Mouse (Mus musculus) small intestine, adult 2 months (tissue): ENCODE data around the gene Mcm10. TPM values are rescaled to one million over a fixed set of nuclear protein-coding genes. Genes with fewer than 3 reads are reported as not detected.
"Not testable (repeated sequence)": the region's sequence is repeated elsewhere in the genome, so short reads cannot be mapped to it uniquely, and the experiment has no call there.

Experiments used
- H3K27ac ChIP-seq: fragments of 200-500 bp; 2 replicates; pipeline ENCODE4 v1.5.1; 2012; ENCODE audit warnings: low read depth, low read length, control low read depth, inconsistent platforms; ENCODE audit not compliant: insufficient read depth
- H3K27me3 ChIP-seq: fragments of 200-500 bp; 2 replicates; pipeline ENCODE4 v1.6.1; 2012; ENCODE audit warnings: mild to moderate bottlenecking, moderate library complexity, low read length, inconsistent platforms; ENCODE audit not compliant: control insufficient read depth, insufficient read depth
- H3K36me3 ChIP-seq: fragments of 200-500 bp; 2 replicates; pipeline ENCODE4 v1.6.1; 2012; ENCODE audit warnings: mild to moderate bottlenecking, low read length, control low read depth, inconsistent platforms; ENCODE audit not compliant: control insufficient read depth, insufficient read depth
- H3K4me1 ChIP-seq: fragments of 200-500 bp; 2 replicates; pipeline ENCODE4 v1.6.1; 2012; ENCODE audit warnings: low read length, inconsistent platforms, mixed read lengths; ENCODE audit not compliant: control insufficient read depth, insufficient read depth, insufficient read length
- H3K4me3 ChIP-seq: fragments of 200-500 bp; 2 replicates; pipeline ENCODE4 v1.5.1; 2012; ENCODE audit warnings: low read depth, mild to moderate bottlenecking, control low read depth, inconsistent platforms, low read length, moderate library complexity
- CTCF ChIP-seq: fragments of 200-500 bp; IDR thresholded peaks from 2 replicates; pipeline ENCODE4 v1.5.1; 2012; ENCODE audit warnings: low read depth, mild to moderate bottlenecking, control low read depth, inconsistent platforms, low read length, moderate library complexity, mixed read lengths; ENCODE audit not compliant: insufficient replicate concordance, insufficient read length; ENCODE audit errors: extremely low read depth
- POLR2A ChIP-seq: fragments of 200-500 bp; IDR thresholded peaks from 2 replicates; pipeline ENCODE4 v1.6.1; 2012; ENCODE audit warnings: low read depth, mild to moderate bottlenecking, control low read depth, inconsistent platforms, low read length, moderate library complexity
- WGBS: fragments of 180-500 bp; shearing (Covaris S2); methylation state at CpG from one replicate; pipeline ENCODE4 v1.1.7; 2018; 5-methylcytosine and 5-hydroxymethylcytosine counted together
- polyA plus RNA-seq: library from polyadenylated mRNA; depleted of rRNA; stranded (reverse); fragments of >200 nt; gene quantifications from 2 replicates; pipeline ENCODE4 v1.2.3, GENCODE M21; 2012; rRNA removed

Mcm10 gene
- polyA plus RNA-seq, 1 experiment, result 9.1 TPM

DNA sequence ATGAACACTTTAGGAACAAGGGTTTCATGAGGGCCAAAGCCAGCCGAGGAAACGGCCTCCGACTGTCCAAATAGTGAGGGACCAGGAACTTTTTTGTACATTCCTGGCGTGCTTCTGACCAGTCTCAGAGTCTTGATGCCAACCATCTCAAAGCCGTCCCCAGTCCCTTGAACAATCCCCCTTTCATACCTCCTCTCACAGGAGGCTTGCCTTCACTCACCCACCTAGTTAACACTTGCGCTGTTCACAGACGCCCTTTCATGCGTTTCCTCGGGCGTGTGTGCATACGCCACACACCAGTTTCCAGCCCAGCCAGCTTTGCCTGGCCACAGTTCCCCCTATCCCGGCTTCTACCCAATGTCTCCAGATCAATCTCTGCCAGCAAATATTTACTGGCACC lies 54.6 kb downstream of the Mcm10 start:
- Histone ChIP-seq H3K36me3 (no peaks in the 10 kb centered on the region), H3K4me3 (no peak overlapping the region), H3K27me3 (no peaks in the 10 kb centered on the region), H3K4me1 (peaks cover 4% of the 10 kb centered on the region; the same call in 1 of the 2 replicates), H3K27ac (no peak overlapping the region)
- TF ChIP-seq CTCF (no peak), POLR2A (no peak)
- 80% methylated on average over 12 of the region's 12 CpGs for WGBS

DNA sequence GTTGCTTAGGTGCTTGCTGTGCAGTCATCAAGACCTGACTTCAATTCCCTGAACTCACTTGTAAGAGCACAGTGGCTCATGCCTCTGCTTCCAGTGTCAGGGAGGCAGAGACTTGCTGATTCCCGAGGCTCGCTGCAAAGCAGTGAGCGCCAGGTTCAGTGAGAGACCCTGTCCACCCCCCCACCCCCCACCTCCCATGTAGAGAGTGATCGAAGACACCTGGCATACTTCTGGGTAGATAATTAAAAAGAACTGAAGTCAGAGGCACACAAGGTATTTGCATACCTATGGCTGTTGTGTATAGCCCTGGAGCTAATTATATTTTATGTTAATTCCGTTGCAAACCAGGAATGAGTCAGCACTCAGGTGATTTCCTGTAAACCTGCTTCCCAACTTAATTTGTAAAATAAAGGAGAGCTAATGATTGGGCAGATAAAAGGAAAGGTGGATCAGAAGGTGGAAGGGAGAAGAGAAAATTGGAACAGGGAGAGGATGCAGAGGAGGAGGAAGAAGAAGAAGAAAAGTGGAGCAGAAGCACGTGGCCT lies 58.3 kb downstream of the Mcm10 start:
- H3K36me3 ChIP-seq, result no peaks in the 10 kb centered on the region
- no peak overlapping the region for H3K27ac ChIP-seq
- 81% methylated on average over 6 of the region's 6 CpGs for WGBS
- TF ChIP-seq CTCF, result no peak
- no peak for TF ChIP-seq POLR2A
- H3K27me3 ChIP-seq, result no peaks in the 10 kb centered on the region
- peaks cover 2% of the 10 kb centered on the region; the same call in 1 of the 2 replicates for H3K4me1 ChIP-seq
- no peak overlapping the region for H3K4me3 ChIP-seq

DNA sequence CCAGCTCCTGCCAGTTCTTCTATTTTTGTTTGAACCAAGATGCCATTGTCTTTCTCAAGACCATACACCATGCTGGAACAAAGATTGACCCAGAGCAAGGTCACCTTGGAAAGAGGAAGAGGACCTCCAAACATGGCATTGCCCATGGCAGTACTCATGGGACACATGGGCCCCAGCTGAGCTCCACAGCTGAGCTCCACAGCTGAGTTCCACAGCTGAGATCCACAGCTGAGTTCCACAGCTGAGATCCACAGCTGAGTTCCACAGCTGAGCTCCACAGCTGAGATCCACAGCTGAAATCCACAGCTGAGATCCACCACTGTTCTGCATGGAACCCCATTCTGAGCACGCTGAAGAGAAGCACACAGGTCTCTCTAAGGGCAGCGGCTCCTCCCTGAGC lies 61.6 kb downstream of the Mcm10 start:
- TF ChIP-seq CTCF (no peak), POLR2A (no peak)
- Histone ChIP-seq H3K36me3 (no peaks in the 10 kb centered on the region), H3K4me3 (no peak overlapping the region), H3K27ac (no peak overlapping the region), H3K27me3 (no peaks in the 10 kb centered on the region), H3K4me1 (peaks cover 2% of the 10 kb centered on the region; the same call in 1 of the 2 replicates)
- 97% methylated on average over 2 of the region's 2 CpGs for WGBS

DNA sequence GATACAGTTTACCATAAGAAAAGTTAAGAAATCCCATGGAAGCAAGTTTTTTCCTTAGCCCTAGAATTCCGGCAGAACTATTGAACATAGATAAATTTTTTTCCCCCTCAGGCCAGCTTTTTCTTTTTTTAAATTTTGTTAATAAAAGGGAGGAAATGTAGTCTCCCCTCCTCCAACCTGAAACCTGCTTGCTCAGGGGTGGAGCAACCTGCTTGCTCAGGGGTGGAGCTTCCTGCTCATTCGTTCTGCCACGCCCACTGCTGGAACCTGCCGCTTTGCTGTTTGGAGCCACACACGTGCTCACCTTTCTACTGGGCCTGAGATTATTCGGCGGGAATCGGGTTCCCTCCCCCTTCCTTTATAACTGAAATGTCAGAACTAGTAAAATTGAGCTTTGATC lies 62.9 kb downstream of the Mcm10 start:
- not testable (repeated sequence) for H3K27me3 ChIP-seq, H3K4me1 ChIP-seq
- WGBS, result 39% methylated on average over 8 of the region's 8 CpGs

DNA sequence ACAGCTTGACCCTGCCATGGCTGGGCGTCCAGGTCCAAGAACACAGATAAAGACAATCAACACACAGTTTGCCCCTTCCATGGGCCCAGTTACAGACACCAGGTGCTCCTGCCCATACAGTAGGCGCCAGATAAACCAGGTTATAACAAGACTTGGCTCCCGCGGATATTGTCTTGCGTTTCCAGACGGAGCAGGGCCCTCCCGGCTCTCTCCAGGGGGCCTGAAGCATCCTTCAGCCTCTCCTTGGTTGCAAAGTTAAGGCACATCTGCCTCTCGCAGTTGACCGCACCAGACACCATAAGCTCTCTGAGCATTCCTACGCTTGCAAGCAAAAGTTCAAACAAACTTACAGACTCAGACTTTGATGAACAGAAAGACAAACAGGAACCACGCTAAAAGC lies 71.7 kb downstream of the Mcm10 start:
- Histone ChIP-seq H3K27ac (no peak overlapping the region), H3K4me1 (no peaks in the 10 kb centered on the region), H3K36me3 (peaks cover 40% of the 10 kb centered on the region), H3K27me3 (no peaks in the 10 kb centered on the region), H3K4me3 (no peak overlapping the region)
- TF ChIP-seq POLR2A (no peak), CTCF (no peak)
- 93% methylated on average over 11 of the region's 11 CpGs for WGBS

More for the DNA sequence above, 62.9 kb downstream of the Mcm10 start:
- H3K27ac ChIP-seq, H3K36me3 ChIP-seq, H3K4me3 ChIP-seq: not testable (repeated sequence)

Other genes with a start within 250 kb of the Mcm10 start
- gene Sephs1, start 131.2 kb downstream of the Mcm10 start, polyA plus RNA-seq, result 5.3 and 12.1 TPM in 2 replicates
- gene Phyh, start 93.8 kb downstream of the Mcm10 start, polyA plus RNA-seq, result 59.3 and 94.8 TPM in 2 replicates
- gene Ucma, start 36.7 kb downstream of the Mcm10 start, polyA plus RNA-seq, result not detected in 2 replicates
- 21.3 and 51.5 TPM in 2 replicates for gene Optn, start 51.3 kb upstream of the Mcm10 start, polyA plus RNA-seq
- 6.2 and 7.9 TPM in 2 replicates for gene Ccdc3, start 125.0 kb upstream of the Mcm10 start, polyA plus RNA-seq